Mouse (Mus musculus): Measurements from ENCODE around the gene Tcf23. TPM values are rescaled to one million over a fixed set of nuclear protein-coding genes. Genes with fewer than 3 reads are reported as not detected.

Gene Tcf23
- polyA plus RNA-seq, 1 experiment = not detected

DNA sequence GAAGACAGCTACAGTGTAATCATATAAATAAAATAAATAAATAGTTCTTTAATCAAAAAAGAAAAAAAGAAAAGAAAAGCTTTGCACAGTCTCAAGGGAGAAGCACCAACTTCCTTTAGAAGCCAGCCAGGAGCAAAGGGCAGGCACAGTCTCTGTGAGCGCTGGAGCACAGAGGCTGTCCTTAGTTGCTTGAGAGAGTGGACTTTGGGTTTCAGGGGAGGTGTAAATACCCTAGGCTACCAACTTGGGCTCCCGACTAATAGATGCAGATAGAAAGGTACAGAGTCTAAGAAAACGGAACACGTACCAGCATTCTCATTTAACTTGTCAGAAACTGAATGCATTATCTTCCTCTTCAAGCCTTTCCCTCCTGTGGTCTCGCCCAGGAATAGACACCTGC, 19.8 kb upstream of the Tcf23 start:
- H3K36me3 ChIP-seq (replicated peaks; ENCODE audit: low read length) = peaks cover 22% of the 10 kb centered on the region

DNA sequence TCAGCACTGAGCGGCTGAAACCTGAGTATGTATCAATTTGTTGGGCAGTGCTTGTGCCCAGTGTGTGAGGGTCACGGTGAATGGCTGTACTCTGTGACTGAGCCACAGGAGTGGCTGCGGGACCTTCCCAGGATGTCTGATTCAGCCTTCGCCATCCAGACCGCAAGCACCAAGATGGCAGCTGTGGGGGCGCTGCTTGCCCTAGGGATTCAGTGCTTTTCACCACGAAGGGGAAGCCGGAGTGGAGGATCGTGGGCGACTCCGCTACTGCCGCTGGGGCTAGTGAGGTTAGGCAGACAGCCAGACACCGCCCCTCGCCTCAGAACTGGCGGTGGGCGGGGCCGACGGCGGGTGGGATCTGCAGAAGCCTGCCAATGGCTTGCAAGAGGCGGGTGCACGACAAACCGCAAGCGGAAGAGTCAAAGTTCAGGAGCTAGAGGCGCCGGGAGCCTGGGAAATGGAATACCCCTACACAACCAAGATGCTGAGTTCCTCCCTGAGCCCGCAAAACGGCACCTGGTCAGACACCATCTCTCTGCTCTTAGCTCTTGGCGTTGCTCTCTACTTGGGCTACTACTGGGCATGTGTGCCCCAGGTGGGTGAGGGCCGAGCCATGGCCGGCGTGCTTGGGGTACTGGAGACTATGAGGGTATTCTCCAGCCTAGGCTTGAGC, 18.7 kb upstream of the Tcf23 start:
- Histone ChIP-seq H3K4me1 (peaks cover 57% of the 10 kb centered on the region), H3K27me3 (replicated peaks) (peaks cover 19% of the 10 kb centered on the region), H3K36me3 (replicated peaks; ENCODE audit: low read length) (peaks cover 33% of the 10 kb centered on the region), H3K4me3 (replicated peaks) (peak overlapping the region; percentile 96), H3K9me3 (no peaks in the 10 kb centered on the region)
- TF ChIP-seq FLI1 (IDR thresholded peaks at IDR 0.05; ENCODE audit: low read length) (no peak), GATA1 (IDR thresholded peaks at IDR 0.05; ENCODE audit: borderline replicate concordance, low read length) (no peak)

More for the DNA sequence above, 19.8 kb upstream of the Tcf23 start:
- H3K4me1 ChIP-seq = peaks cover 57% of the 10 kb centered on the region
- peaks cover 25% of the 10 kb centered on the region for H3K27me3 ChIP-seq (replicated peaks)
- TF ChIP-seq FLI1 (IDR thresholded peaks at IDR 0.05; ENCODE audit: low read length) = no peak
- TF ChIP-seq GATA1 (IDR thresholded peaks at IDR 0.05; ENCODE audit: borderline replicate concordance, low read length) = no peak
- no peaks in the 10 kb centered on the region for H3K9me3 ChIP-seq
- peak overlapping the region; percentile 96 for H3K4me3 ChIP-seq (replicated peaks)

DNA sequence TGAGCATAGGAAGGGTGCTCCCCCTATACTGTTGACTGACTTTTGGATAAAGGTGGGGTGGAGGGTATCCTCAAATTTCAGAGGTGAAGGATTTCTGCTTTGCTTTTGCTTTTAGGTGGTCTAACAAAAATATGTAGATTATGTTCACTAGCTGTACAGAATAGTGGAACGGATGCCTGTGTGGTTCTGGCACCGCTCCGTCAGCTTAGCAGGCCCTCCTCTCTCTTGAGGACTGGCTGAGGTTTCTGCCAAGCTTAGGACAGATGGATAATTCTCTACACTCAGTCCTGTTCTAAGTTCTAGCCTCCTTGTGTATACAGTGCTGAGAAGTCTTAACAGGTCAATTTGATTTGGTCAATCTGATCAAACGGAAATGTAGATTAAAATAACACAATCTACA, 18.0 kb upstream of the Tcf23 start:
- peaks cover 40% of the 10 kb centered on the region for H3K36me3 ChIP-seq (replicated peaks; ENCODE audit: low read length)
- H3K9me3 ChIP-seq = no peaks in the 10 kb centered on the region
- H3K4me3 ChIP-seq (replicated peaks) = peak overlapping the region; percentile 96
- H3K4me1 ChIP-seq = peaks cover 55% of the 10 kb centered on the region
- H3K27me3 ChIP-seq (replicated peaks) = peaks cover 13% of the 10 kb centered on the region
- TF ChIP-seq FLI1 (IDR thresholded peaks at IDR 0.05; ENCODE audit: low read length) = no peak

DNA sequence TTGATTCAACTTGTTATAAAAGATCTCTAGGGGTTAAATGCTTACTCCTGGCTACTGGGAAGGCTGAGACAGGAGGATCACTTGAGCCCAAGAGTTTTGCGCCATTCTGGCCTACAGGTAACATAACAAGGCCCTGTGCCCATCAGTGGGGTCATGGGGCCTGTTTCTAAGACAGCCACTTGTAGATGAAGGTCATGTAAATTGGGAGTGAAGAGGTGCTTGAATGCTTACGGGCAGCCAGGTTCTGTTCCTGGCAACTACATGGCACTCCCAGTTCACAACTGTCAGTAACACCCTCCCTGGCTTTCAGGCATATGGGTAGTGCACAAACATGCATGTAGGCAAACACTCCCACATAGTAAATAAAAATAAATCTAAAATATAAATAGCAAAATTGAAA, 17.5 kb upstream of the Tcf23 start:
- TF ChIP-seq FLI1 (IDR thresholded peaks at IDR 0.05; ENCODE audit: low read length) (no peak), GATA1 (IDR thresholded peaks at IDR 0.05; ENCODE audit: borderline replicate concordance, low read length) (no peak)

DNA sequence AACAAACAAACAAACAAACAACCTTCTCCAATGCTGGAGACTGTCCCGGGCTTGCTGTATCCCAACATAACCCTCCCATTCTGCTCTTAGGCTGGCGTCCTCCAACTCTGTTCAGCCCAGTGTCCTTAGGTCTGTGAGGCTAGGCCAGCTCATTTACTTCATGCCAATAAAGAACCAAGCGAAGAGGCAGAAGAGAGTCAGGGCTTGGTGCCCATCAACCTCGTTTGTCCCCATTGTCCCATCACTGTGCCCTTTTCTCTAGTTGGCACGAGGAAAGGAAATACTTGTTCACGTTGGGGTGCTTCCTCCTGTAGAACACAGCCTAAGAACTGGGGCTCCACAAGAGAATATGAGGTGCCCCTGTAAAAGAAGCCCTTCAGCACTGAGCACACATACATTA, 16.8 kb upstream of the Tcf23 start:
- peaks cover 48% of the 10 kb centered on the region for H3K36me3 ChIP-seq (replicated peaks; ENCODE audit: low read length)

More for the DNA sequence above, 17.5 kb upstream of the Tcf23 start:
- H3K4me1 ChIP-seq = peaks cover 54% of the 10 kb centered on the region
- peaks cover 45% of the 10 kb centered on the region for H3K36me3 ChIP-seq (replicated peaks; ENCODE audit: low read length)
- H3K4me3 ChIP-seq (replicated peaks) = peak overlapping the region; percentile 23
- peaks cover 8% of the 10 kb centered on the region for H3K27me3 ChIP-seq (replicated peaks)
- H3K9me3 ChIP-seq = no peaks in the 10 kb centered on the region

DNA sequence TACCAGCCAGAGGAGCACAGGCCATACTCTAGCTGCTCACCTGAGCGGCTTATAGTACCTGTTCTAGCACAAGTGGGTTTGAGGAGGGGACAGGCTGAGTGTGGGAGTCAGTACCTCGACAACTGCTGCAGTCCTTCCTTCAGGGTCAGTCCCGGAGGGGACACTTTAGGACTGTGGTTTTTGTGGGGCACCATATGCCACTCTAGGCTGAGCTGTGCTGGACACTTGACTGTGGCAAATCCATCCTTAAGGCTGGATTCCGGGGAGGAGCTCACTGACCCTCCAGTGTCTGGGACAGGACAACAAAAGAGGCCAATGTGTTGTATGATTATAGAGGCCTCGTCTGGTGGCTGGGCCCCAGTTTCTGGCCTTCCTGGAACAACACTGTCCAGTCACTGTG, 15.9 kb upstream of the Tcf23 start:
- TF ChIP-seq FLI1 (IDR thresholded peaks at IDR 0.05; ENCODE audit: low read length) (no peak), GATA1 (IDR thresholded peaks at IDR 0.05; ENCODE audit: borderline replicate concordance, low read length) (no peak)
- Histone ChIP-seq H3K36me3 (replicated peaks; ENCODE audit: low read length) (peaks cover 52% of the 10 kb centered on the region), H3K4me3 (replicated peaks) (no peak overlapping the region), H3K27me3 (replicated peaks) (no peaks in the 10 kb centered on the region), H3K4me1 (peaks cover 58% of the 10 kb centered on the region), H3K9me3 (no peaks in the 10 kb centered on the region)

More for the DNA sequence above, 16.8 kb upstream of the Tcf23 start:
- no peak overlapping the region for H3K4me3 ChIP-seq (replicated peaks)
- no peak for TF ChIP-seq GATA1 (IDR thresholded peaks at IDR 0.05; ENCODE audit: borderline replicate concordance, low read length)
- no peak for TF ChIP-seq FLI1 (IDR thresholded peaks at IDR 0.05; ENCODE audit: low read length)
- H3K4me1 ChIP-seq = peaks cover 56% of the 10 kb centered on the region
- H3K9me3 ChIP-seq = no peaks in the 10 kb centered on the region
- H3K27me3 ChIP-seq (replicated peaks) = peaks cover 4% of the 10 kb centered on the region

DNA sequence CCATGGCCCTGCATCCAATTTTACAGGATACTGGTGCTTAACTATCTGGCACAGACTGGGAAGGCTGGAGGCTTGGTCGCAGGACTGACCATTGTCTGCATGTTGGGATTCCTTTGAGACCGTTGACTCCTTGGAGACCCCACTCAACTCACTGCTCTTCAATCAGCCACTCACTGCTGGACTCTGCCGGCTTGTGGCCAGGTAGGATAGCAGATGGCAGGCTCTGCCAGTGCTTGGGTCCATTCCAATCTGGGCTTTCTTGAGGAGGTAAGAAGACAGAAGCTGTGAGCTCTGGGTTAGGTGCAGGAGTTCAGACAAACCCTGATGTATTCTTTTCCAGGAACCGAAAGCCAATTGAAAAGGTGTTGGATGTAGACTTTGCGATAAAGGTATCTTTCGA, 14.4 kb upstream of the Tcf23 start:
- H3K36me3 ChIP-seq (replicated peaks; ENCODE audit: low read length) = peaks cover 66% of the 10 kb centered on the region
- peaks cover 68% of the 10 kb centered on the region for H3K4me1 ChIP-seq
- TF ChIP-seq FLI1 (IDR thresholded peaks at IDR 0.05; ENCODE audit: low read length) (no peak), GATA1 (IDR thresholded peaks at IDR 0.05; ENCODE audit: borderline replicate concordance, low read length) (no peak)
- no peaks in the 10 kb centered on the region for H3K9me3 ChIP-seq
- no peak overlapping the region for H3K4me3 ChIP-seq (replicated peaks)
- H3K27me3 ChIP-seq (replicated peaks) = no peaks in the 10 kb centered on the region

DNA sequence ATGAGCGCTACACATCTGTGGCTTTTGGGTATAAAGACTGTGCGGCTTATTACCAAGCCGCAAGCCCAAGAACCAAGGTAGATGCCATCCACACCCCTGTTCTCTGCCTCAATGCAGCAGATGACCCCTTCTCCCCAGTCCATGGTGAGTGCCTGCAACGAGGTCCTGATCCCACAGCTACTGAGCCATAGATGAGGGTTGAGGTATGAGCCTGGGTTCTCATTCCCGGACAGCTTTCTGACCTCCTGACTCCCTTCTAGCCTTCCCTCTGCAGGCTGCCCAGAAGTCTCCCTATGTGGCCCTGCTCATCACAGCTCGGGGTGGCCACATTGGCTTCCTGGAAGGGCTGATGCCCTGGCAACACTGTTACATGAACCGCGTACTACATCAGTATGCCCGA, 13.9 kb upstream of the Tcf23 start:
- Histone ChIP-seq H3K36me3 (replicated peaks; ENCODE audit: low read length) (peaks cover 66% of the 10 kb centered on the region), H3K4me3 (replicated peaks) (no peak overlapping the region), H3K9me3 (no peaks in the 10 kb centered on the region), H3K27me3 (replicated peaks) (no peaks in the 10 kb centered on the region), H3K4me1 (peaks cover 68% of the 10 kb centered on the region)
- TF ChIP-seq FLI1 (IDR thresholded peaks at IDR 0.05; ENCODE audit: low read length) = no peak
- TF ChIP-seq GATA1 (IDR thresholded peaks at IDR 0.05; ENCODE audit: borderline replicate concordance, low read length) = no peak

DNA sequence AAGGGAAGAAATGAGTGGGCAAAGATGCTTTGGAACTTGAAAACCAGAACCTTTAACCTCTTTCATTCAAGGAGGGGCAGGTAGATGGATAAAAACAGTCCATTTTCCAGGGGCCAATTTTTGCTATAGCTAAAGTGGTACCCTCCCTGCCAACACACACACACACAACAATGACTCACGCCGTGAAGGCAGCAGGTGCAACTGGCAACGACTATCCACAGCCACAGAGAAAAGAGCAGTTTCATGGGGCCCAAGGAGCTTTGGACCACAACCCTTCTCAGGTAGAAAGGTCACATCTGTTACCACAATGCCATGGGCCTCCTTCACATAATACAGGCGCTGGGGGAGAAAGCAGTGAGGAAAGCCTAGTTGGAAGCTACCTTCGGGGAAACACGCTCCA, 12.7 kb upstream of the Tcf23 start:
- no peak overlapping the region for H3K4me3 ChIP-seq (replicated peaks)
- TF ChIP-seq FLI1 (IDR thresholded peaks at IDR 0.05; ENCODE audit: low read length) = no peak
- TF ChIP-seq GATA1 (IDR thresholded peaks at IDR 0.05; ENCODE audit: borderline replicate concordance, low read length) = no peak
- H3K9me3 ChIP-seq = no peaks in the 10 kb centered on the region
- peaks cover 62% of the 10 kb centered on the region for H3K4me1 ChIP-seq
- H3K36me3 ChIP-seq (replicated peaks; ENCODE audit: low read length) = peaks cover 66% of the 10 kb centered on the region
- no peaks in the 10 kb centered on the region for H3K27me3 ChIP-seq (replicated peaks)

DNA sequence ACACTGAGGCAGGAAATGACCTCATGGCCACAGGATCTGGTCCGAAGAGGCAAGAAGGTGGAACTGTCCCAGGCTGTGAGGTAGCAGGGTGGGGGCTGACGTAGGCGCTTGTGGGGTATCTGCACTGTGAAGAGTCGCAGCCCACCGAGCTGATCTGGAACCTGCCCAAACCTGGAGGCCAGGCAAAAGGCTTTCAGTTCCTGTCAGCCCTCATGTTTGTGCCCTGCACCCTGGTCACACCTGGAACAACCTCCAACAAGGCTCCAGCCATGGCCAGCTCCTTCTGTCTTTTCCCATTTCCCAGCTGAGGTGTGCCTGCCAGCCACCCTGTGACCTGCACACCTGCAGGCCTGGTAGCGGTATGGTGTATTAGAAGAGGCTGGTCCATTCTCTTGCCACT, 10.6 kb upstream of the Tcf23 start:
- peaks cover 51% of the 10 kb centered on the region for H3K36me3 ChIP-seq (replicated peaks; ENCODE audit: low read length)
- no peaks in the 10 kb centered on the region for H3K9me3 ChIP-seq
- peak overlapping the region; percentile 66 for H3K4me3 ChIP-seq (replicated peaks)
- H3K4me1 ChIP-seq = peaks cover 64% of the 10 kb centered on the region
- no peaks in the 10 kb centered on the region for H3K27me3 ChIP-seq (replicated peaks)
- no peak for TF ChIP-seq FLI1 (IDR thresholded peaks at IDR 0.05; ENCODE audit: low read length)
- TF ChIP-seq GATA1 (IDR thresholded peaks at IDR 0.05; ENCODE audit: borderline replicate concordance, low read length) = no peak
